Mouse (Mus musculus): ENCODE results near the gene Il20. TPM values are rescaled to one million over a fixed set of nuclear protein-coding genes. Genes with fewer than 3 reads are reported as not detected.

The Il20 gene
- polyA plus RNA-seq, 1 experiment from 2014 or later, result not detected

DNA sequence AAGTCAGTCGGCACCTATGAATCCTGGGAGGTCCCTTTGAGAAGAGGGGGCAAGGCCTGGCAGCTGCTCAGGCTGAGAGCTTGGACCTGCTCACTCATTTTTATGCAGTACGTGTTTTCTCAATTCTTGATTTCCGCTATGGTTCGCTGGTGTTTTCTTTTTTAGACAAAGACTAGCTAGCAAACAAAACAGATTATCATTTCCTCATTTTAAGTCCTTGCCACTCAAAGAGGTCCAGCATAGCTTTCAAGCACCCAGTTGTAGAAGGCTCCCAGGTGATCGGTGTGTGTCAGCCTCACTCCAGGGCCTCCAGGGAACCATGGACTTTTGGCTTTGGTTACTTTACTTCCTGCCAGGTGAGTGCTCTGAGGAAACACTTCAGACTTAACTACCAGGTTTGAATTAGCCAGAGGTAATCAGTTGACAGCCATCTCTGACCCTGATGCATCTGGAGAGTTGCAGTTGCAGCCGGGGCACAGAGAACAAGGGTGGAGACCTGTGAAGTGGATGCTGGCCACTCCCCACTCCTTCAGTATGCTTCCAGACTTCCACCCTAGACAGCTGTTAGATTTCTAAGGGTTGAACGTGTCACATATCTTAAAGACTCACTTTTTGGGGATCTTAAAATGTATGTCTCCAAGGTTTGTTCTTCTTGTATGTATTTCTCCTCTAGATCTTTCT, 45.6 kb downstream of the Il20 start, which contains the start of gene Fcmr:
TSS of gene Fcmr (plus strand) at position 129 of the 681 bp plus-strand sequence.
- DNase-seq (ENCODE audit: low spot score), result no peak

DNA sequence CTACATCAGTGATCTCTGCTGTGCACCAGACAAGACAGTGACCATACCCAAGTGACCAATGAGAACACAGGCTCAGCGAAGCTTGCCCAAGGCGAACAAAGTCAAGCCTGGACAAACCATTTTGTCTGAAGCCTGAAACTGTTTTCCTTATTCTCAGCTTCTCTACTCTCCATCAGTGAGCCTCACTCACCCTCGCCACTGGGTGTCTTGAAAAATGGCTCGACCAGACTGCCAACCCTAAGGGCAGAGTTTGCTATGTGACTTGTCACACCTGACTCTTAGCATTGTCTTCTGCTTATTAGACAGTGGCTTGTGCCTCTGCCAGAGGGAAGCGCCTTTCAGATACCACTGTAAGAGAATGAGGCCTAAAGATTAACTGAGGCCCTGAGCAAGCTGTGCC, 46.5 kb downstream of the Il20 start:
- DNase-seq (ENCODE audit: low spot score), result no peak

- peak; percentile 36 for DNase-seq (ENCODE audit: low spot score)
Observed at GRCm38 (mm10) chr1:130864238-130864637, 47.0 kb downstream of the Il20 start.

DNA sequence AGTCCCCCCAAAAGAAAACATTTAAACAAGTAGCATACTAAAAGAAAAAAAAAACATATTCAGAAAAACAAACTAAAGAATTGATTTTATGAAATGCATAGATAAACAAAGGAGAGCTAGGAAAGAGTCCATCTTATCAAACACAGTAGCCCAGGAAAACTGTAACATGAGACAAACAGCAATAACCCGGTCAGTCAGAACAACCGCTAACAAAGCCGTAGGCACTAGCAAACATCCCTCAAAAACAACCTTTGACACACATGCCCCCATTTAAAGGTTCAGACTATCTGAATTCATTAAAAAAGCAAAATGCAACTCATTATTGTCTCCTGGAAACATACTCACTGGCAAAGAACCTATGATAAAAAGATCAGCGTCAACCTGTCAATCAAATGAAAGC, 53.8 kb downstream of the Il20 start:
- DNase-seq (ENCODE audit: low spot score), result no peak

Other genes starting within 250 kb of the Il20 start
- 0.34 TPM in 1 of 2 replicates, not detected in the other for gene C4bp, start 249.8 kb downstream of the Il20 start, polyA plus RNA-seq (2015; fragmentation: Nextera tagmentation; extraction: Ambion mirVana)
- gene Gm29427, start 195.7 kb downstream of the Il20 start, polyA plus RNA-seq (2015; fragmentation: Nextera tagmentation; extraction: Ambion mirVana), result not detected in 2 replicates
- gene Yod1, start 194.1 kb downstream of the Il20 start, polyA plus RNA-seq (2015; fragmentation: Nextera tagmentation; extraction: Ambion mirVana), result 14.8 and 17.2 TPM in 2 replicates
- 3.6 and 3.8 TPM in 2 replicates for gene Pfkfb2, start 182.2 kb downstream of the Il20 start, polyA plus RNA-seq (2015; fragmentation: Nextera tagmentation; extraction: Ambion mirVana)
- gene AA986860, start 179.5 kb downstream of the Il20 start, polyA plus RNA-seq (2015; fragmentation: Nextera tagmentation; extraction: Ambion mirVana), result 0.75 and 1.1 TPM in 2 replicates
- 0.06 TPM in 1 of 2 replicates, not detected in the other for gene Fcamr, start 110.5 kb downstream of the Il20 start, polyA plus RNA-seq (2015; fragmentation: Nextera tagmentation; extraction: Ambion mirVana)
- 0.18 and 0.31 TPM in 2 replicates for gene Pigr, start 84.8 kb downstream of the Il20 start, polyA plus RNA-seq (2015; fragmentation: Nextera tagmentation; extraction: Ambion mirVana)
- gene Fcmr, start 45.8 kb downstream of the Il20 start, polyA plus RNA-seq (2015; fragmentation: Nextera tagmentation; extraction: Ambion mirVana), result not detected in 2 replicates
- gene Il24, start 24.0 kb downstream of the Il20 start, polyA plus RNA-seq (2015; fragmentation: Nextera tagmentation; extraction: Ambion mirVana), result 0.33 and 0.55 TPM in 2 replicates
- gene Il19, start 28.7 kb upstream of the Il20 start, polyA plus RNA-seq (2015; fragmentation: Nextera tagmentation; extraction: Ambion mirVana), result 0.18 TPM in 1 of 2 replicates, not detected in the other
- gene Il10, start 108.4 kb upstream of the Il20 start, polyA plus RNA-seq (2015; fragmentation: Nextera tagmentation; extraction: Ambion mirVana), result 0.57 TPM in 2 replicates
- gene Mapkapk2, start 186.4 kb upstream of the Il20 start, polyA plus RNA-seq (2015; fragmentation: Nextera tagmentation; extraction: Ambion mirVana), result 26.6 and 30.4 TPM in 2 replicates
- gene Dyrk3, start 226.9 kb upstream of the Il20 start, polyA plus RNA-seq (2015; fragmentation: Nextera tagmentation; extraction: Ambion mirVana), result 1.9 and 2.2 TPM in 2 replicates
- 52.1 and 52.3 TPM in 2 replicates for gene Eif2d, start 241.7 kb upstream of the Il20 start, polyA plus RNA-seq (2015; fragmentation: Nextera tagmentation; extraction: Ambion mirVana)

Measured in thymus, postnatal 0 days (tissue).